Mouse (Mus musculus): Measurements from ENCODE around the gene Wdr66.
"Not testable (repeated sequence)": the region's sequence is repeated elsewhere in the genome, so short reads cannot be mapped to it uniquely, and the experiment has no call there.

Wdr66 gene

DNA sequence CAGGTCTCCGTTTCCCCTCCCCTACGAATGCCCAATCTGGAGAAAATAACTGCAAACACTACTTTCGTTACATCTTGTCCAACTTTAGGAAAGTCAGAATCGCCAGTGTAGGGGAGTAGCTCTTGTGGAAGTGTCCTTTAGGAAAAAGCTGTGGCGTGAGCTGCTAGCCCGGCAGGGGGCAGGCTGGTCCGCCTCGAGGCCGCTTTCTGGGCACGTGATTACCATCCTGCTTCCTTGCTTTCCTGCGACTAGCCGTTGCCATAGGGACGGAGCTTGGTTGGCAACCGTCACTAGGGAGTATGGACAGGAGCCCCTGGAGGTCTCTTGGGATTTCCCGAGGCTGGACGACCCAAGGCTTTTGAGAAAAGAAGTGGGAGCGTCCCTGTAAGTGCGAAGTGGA lies at the start of gene Wdr66:
Gene Wdr66, plus strand, starts transcription at position 269 of the 400 bp plus-strand sequence.
- peak; percentile 92 for DNase-seq (ENCODE audit: low read depth, low spot score)

GRCm38 (mm10) chr5:123202771-123203170 lies 49.1 kb upstream of the Wdr66 start:
- DNase-seq (ENCODE audit: low read depth, low spot score), result not testable (repeated sequence)

DNA sequence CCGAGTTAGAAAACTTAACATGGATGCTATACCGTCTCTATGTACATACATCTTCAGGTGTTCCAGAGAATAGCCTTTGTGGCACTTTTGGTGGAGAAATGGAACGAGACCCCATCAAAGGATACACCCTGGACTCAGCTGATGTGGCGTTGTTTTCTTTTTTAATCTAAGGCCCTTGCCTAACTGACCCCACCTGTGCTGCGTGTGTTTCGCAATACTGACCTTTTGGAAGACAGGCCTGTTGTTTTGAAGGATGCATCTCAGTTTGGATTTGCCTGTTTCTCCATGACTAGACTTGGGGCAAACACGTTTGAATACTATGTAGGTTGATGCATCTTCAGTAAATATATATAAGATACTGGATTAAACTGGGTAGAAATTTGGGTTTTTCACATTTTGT lies 48.3 kb upstream of the Wdr66 start:
- not testable (repeated sequence) for DNase-seq (ENCODE audit: low read depth, low spot score)

GRCm38 (mm10) chr5:123222346-123223050 lies 29.4 kb upstream of the Wdr66 start:
- DNase-seq (ENCODE audit: low read depth, low spot score), result not testable (repeated sequence)

GRCm38 (mm10) chr5:123223051-123223410 lies 28.9 kb upstream of the Wdr66 start:
- no peak for DNase-seq (ENCODE audit: low read depth, low spot score)

DNA sequence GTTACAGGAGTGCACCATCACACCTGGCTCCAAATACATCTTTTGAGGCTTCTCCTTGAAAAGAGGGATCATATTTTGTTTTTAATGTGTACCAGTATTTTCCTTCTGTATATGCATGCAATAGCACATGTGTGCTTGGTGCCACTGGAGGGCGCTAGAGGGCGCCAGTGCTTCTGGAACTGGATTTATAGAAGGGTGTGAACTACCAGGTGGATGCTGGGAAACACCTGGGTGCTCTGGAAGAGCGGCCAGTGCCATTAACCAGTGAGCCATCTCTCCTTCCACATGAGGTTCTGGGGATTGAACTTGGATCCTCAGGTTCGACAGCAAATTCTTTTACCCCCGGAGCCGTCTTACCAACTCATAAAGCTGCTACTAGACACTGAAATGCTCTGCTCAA lies 28.0 kb upstream of the Wdr66 start:
- DNase-seq (ENCODE audit: low read depth, low spot score), result not testable (repeated sequence)

- no peak for DNase-seq (ENCODE audit: low read depth, low spot score)
Observed at GRCm38 (mm10) chr5:123226851-123227250, 25.1 kb upstream of the Wdr66 start.

DNA sequence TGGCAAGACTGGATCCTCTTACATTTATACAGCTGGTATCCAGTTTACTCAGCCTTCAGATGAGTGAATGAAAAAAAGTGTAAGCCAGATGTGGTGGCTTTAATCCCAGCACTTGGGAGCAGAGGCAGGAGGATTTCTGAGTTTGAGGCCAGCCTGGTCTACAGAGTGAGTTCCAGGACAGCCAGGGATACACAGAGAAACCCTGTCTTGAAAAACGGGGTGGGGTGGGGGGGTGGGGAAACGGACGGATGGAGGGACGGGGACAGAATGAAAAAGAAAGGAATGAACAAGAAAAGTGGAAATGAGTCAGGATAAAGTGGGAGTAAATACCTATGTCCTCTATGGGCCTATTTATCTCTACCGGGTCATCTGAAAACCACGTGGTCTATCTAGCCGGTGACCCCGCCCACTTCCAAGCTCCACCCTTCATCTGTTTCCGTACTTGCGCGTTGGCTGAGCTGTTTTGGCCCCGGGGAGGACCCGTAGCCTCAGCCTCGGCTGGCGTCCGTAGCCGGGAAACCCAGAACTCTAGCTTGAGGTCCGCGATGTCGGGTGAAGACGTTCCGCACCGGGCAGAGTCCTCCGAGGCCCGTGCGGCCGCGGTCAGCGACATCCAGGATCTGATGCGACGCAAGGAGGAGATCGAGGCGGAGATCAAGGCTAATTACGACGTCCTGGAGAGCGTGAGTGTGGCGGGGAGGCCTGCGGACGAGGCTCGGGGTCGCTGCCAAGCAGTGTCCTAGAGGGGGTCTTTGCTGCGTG lies 24.0 kb upstream of the Wdr66 start:
- peak; percentile 93 for DNase-seq (ENCODE audit: low read depth, low spot score)

DNA sequence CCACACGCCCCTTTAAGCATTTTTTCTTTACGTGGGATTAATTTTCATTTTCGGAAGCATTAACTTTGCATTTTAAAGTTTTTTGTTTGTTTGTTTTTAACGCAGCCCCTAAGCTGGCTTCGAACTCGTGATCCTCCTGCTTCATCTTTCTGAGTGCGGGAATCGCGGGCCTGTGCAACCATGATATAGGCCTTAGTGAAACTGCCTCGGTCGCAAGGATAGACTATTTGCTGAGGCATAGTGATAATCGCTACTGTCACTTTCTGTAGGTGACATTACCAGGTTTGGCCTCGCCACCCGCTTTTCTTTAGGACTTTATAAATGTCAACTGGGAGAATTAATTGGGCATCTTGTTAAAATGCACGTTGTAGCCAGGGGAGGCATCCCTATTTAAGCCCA lies 23.4 kb upstream of the Wdr66 start:
- no peak for DNase-seq (ENCODE audit: low read depth, low spot score)

DNA sequence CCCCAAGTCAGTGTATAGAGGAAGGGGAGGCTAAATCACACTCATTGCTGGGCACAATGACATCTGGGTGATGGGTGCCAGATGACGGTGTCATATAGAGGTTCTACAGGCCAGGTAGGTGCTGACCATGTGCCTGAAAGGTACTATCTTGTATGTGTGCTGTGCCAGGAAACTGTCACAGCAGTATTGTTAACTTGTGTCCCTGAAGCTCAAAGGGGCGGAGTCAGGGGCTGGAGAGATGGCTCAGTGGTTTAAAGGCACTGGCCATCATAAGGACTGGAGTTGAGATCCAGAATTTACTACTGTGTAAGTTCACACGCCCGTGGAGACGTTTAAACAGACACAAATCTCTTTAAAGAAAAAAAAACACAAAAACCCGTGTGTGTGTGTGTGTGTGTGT lies 22.6 kb upstream of the Wdr66 start:
- DNase-seq (ENCODE audit: low read depth, low spot score), result no peak

DNA sequence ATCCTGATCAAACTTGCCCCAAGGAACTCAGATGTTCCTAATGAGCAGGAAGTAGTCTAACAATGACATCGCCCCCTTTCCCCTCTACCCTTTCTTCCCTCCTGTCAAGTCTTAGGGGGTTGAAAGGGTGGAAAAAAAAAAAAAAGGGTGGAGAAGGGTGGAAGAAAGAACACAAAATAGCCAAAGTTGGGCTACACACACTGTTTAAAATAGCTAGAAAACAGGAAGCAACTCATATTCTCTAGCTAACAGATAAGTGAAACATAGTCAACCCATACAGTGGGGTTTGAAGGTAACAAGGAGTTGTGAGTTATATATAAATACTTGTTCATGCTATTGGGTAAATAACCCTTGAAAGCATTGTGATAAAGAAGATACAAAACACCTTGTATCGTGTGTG lies 19.7 kb upstream of the Wdr66 start:
- DNase-seq (ENCODE audit: low read depth, low spot score), result no peak

DNA sequence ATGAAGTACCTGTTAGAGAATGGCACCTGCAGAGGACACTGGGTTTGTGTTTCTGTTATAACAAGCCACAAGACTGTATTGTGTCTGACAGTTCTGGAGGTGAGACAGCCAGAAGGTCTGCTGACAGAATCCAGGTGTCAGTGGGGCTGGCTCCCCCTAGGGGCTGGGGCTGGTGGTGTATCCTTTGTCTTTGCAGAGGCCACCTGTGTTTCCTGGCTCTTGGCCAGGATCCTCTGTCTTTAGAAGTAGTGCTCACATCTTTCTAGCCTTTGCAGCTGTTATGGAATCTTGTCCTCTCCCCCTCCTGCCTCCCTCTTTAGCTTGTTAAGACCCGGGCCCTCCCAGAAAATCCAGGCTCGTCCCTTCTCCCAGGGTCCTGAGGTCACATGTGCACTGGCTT lies 16.2 kb upstream of the Wdr66 start:
- DNase-seq (ENCODE audit: low read depth, low spot score), result peak; percentile 64

DNA sequence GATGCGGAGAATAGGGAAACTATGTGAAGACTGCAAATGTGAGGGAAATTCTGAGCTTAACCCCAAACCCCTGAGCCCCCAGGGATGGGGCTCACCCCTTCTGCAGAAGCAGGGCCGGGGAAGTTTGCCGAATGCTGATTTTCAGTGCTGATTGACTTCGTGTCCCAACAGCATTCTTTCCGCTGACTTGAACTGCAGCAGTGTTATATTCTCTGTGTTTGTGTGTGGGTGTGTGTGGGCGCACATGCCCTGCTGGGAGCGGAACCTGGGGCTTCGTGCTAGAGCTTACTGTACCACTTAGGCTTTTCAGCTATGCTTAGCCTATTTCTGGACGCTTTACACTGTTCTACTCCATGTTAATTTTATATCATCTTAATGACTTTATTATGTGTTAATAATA lies 15.5 kb upstream of the Wdr66 start:
- DNase-seq (ENCODE audit: low read depth, low spot score), result no peak

- no peak for DNase-seq (ENCODE audit: low read depth, low spot score)
Observed at GRCm38 (mm10) chr5:123239501-123239900, 12.4 kb upstream of the Wdr66 start.

- DNase-seq (ENCODE audit: low read depth, low spot score), result peak; percentile 64
Observed at GRCm38 (mm10) chr5:123245518-123245917, 6.4 kb upstream of the Wdr66 start.

DNA sequence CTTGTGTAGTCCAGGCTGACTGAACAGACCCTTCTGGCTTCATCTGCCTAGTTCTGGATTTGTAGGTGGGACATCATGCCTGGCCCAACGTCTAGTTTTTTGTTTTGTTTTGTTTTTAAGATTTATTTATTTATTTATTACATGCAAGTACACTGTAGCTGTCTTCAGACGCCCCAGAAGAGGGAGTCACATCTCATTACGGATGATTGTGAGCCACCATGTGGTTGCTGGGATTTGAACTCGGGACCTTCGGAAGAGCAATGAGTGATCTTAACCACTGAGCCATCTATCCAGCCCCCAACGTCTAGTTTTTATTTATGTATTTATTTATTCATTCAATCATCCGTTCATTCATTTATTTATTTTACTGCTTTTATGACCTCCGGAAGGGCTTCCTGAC lies 512 bp upstream of the Wdr66 start:
- DNase-seq (ENCODE audit: low read depth, low spot score), result no peak

- DNase-seq (ENCODE audit: low read depth, low spot score), result peak; percentile 46
Observed at GRCm38 (mm10) chr5:123256841-123257755, 5.2 kb downstream of the Wdr66 start.

GRCm38 (mm10) chr5:123258990-123259389 lies 7.1 kb downstream of the Wdr66 start:
- DNase-seq (ENCODE audit: low read depth, low spot score), result peak; percentile 31

- no peak for DNase-seq (ENCODE audit: low read depth, low spot score)
Observed at GRCm38 (mm10) chr5:123260698-123261097, 8.8 kb downstream of the Wdr66 start.

GRCm38 (mm10) chr5:123266909-123267308 lies 15.0 kb downstream of the Wdr66 start:
- no peak for DNase-seq (ENCODE audit: low read depth, low spot score)

GRCm38 (mm10) chr5:123268477-123269474 lies 16.9 kb downstream of the Wdr66 start:
- DNase-seq (ENCODE audit: low read depth, low spot score), result peak; percentile 33

Measured in forelimb bud, embryonic 11.5 days (tissue).